In genomic region chr5:137491559-137491958, GRCm38 (mm10) we compare ENCODE assay signal across 13 mouse cellular contexts. TPM values are rescaled to one million over a fixed set of nuclear protein-coding genes. Genes with fewer than 3 reads are reported as not detected.
DNase-seq lines count a peak whose midpoint lies in the region; ATAC-seq and TF ChIP-seq lines count a peak whose summit lies in the region.
"Had no signal": no experiment of that assay in that cellular context is flagged by ENCODE, and none has a peak within 500 bp of the region (broad histone marks: within the 10 kb centered on the region; RNA-seq: fewer than 3 reads in every experiment).

No protein-coding gene starts in this region.

- H3K9me3 ChIP-seq in kidney, embryonic 15.5 days (replicated peaks), result no peaks in the 10 kb centered on the region
- no peaks in the 10 kb centered on the region for H3K9me3 ChIP-seq in neural tube, embryonic 15.5 days (replicated peaks)
- H3K9me3 ChIP-seq in forebrain, embryonic 11.5 days (ENCODE audit: control insufficient read depth, low read length), result no peaks in the 10 kb centered on the region

- no peak overlapping the region for H3K9ac ChIP-seq in kidney, embryonic 15.5 days
- H3K9ac ChIP-seq in neural tube, embryonic 15.5 days (replicated peaks), result no peak overlapping the region
- H3K9ac ChIP-seq in forebrain, embryonic 11.5 days (ENCODE audit: low read length), result no peak overlapping the region
- H3K9ac ChIP-seq: heart, embryonic 13.5 days; liver, postnatal 0 days had no signal

- 0 out of 2 replicates have a peak, but pooled peaks cover 3% of the 10 kb centered on the region for H3K4me1 ChIP-seq in kidney, embryonic 15.5 days
- H3K4me1 ChIP-seq in neural tube, embryonic 15.5 days, result peaks cover 6% of the 10 kb centered on the region
- no peaks in the 10 kb centered on the region for H3K4me1 ChIP-seq in forebrain, embryonic 11.5 days (replicated peaks; ENCODE audit: control insufficient read depth, insufficient read depth, low read length)
- H3K4me1 ChIP-seq: heart, embryonic 13.5 days had no signal

- H3K27me3 ChIP-seq in kidney, embryonic 15.5 days, result peaks cover 7% of the 10 kb centered on the region
- H3K27me3 ChIP-seq in neural tube, embryonic 15.5 days (replicated peaks), result no peaks in the 10 kb centered on the region
- H3K27me3 ChIP-seq in forebrain, embryonic 11.5 days (ENCODE audit: control insufficient read depth, insufficient read depth, low read length), result no peaks in the 10 kb centered on the region

- 46% methylated on average over 4 of the region's 4 CpGs for WGBS in kidney, embryonic 15.5 days
- WGBS in neural tube, embryonic 15.5 days, result 52% methylated on average over 4 of the region's 4 CpGs
- 67% methylated on average over 4 of the region's 4 CpGs for WGBS in forebrain, embryonic 11.5 days

- intact Hi-C loops in gastrocnemius, adult 2 months (cut with DNase I), result no loop called here
- intact Hi-C loops in heart, postnatal 10 days (cut with DNase I), result no loop called here

- TF ChIP-seq CTCF in gastrocnemius, adult 2 months (IDR thresholded peaks at IDR 0.05), result no peak

- H3K4me2 ChIP-seq in kidney, embryonic 15.5 days, result no peak overlapping the region
- no peak overlapping the region for H3K4me2 ChIP-seq in neural tube, embryonic 15.5 days
- no peak overlapping the region for H3K4me2 ChIP-seq in forebrain, embryonic 11.5 days (ENCODE audit: low read depth, low read length, severe bottlenecking)
- H3K4me2 ChIP-seq: heart, embryonic 13.5 days had no signal

- no peak overlapping the region for H3K27ac ChIP-seq in kidney, embryonic 15.5 days
- 0 out of 2 replicates have a peak overlapping the region, but pooled peaks have one; percentile 12 for H3K27ac ChIP-seq in gastrocnemius, adult 2 months
- no peak overlapping the region for H3K27ac ChIP-seq in neural tube, embryonic 15.5 days (replicated peaks)
- H3K27ac ChIP-seq in forebrain, embryonic 11.5 days (ENCODE audit: low read depth, low read length), result no peak overlapping the region
- H3K27ac ChIP-seq: heart, embryonic 13.5 days had no signal

- no peaks in the 10 kb centered on the region for H3K36me3 ChIP-seq in kidney, embryonic 15.5 days
- no peaks in the 10 kb centered on the region for H3K36me3 ChIP-seq in neural tube, embryonic 15.5 days
- no peaks in the 10 kb centered on the region for H3K36me3 ChIP-seq in forebrain, embryonic 11.5 days (ENCODE audit: control insufficient read depth, insufficient read depth, low read length)
- H3K36me3 ChIP-seq: heart, embryonic 13.5 days had no signal

- ATAC-seq in kidney, embryonic 15.5 days (replicated peaks; ENCODE audit: low FRiP score), result no peak
- ATAC-seq in neural tube, embryonic 15.5 days (ENCODE audit: low FRiP score), result no peak
- no peak for ATAC-seq in forebrain, embryonic 11.5 days (replicated peaks; ENCODE audit: low FRiP score)
- ATAC-seq: liver, postnatal 0 days had no signal

- DNase-seq in kidney, adult 9 months, result peak; percentile 46
- DNase-seq in gastrocnemius, adult 2 months, result peak; percentile 73
- DNase-seq in heart, postnatal 10 days, result peak; percentile 71 to 76
- peak; percentile 48 to 64 for DNase-seq in layer of hippocampus, postnatal 14 days (ENCODE audit: low spot score in 2 of 2)
- DNase-seq in forebrain, embryonic 11.5 days (ENCODE audit: low spot score), result no peak
- no peak for DNase-seq in embryo, embryonic 11 days
- DNase-seq: liver, postnatal 0 days; thymus, postnatal 4 days had no signal

- no peak overlapping the region for H3K4me3 ChIP-seq in kidney, embryonic 15.5 days (replicated peaks)
- H3K4me3 ChIP-seq in gastrocnemius, adult 2 months, result no peak overlapping the region
- no peak overlapping the region for H3K4me3 ChIP-seq in neural tube, embryonic 15.5 days (replicated peaks)
- H3K4me3 ChIP-seq in forebrain, embryonic 11.5 days (ENCODE audit: low read depth, low read length), result no peak overlapping the region
- H3K4me3 ChIP-seq: heart, embryonic 13.5 days had no signal

RNA-seq across cellular contexts. Expression of gene Pop7, which starts 10.8 kb away (rescaled TPM):
- polyA plus RNA-seq in kidney, embryonic 15.5 days (2015; fragmentation: Nextera tagmentation; extraction: Ambion mirVana), result 55.9 and 57.7 TPM in 2 replicates
- total RNA-seq in gastrocnemius, adult 2 months (2021), result 10 to 100 TPM; 11.3 to 11.4 TPM
- 10 to 100 TPM; 16.6 to 19.2 TPM for total RNA-seq in heart, postnatal 10 days (2021)
- 10 to 100 TPM; 32.9 to 37.1 TPM for total RNA-seq in layer of hippocampus, postnatal 14 days (2021)
- polyA plus RNA-seq in neural tube, embryonic 15.5 days (2015; fragmentation: Nextera tagmentation; extraction: Ambion mirVana), result 76.5 and 81.6 TPM in 2 replicates
- 55.9 and 62.4 TPM in 2 replicates for polyA plus RNA-seq in forebrain, embryonic 11.5 days (2014; fragmentation: Nextera tagmentation; extraction: Ambion mirVana)

RNA-seq across cellular contexts. Expression of gene Zan, which starts 14.7 kb away (rescaled TPM):
- polyA plus RNA-seq in kidney, embryonic 15.5 days (2015; fragmentation: Nextera tagmentation; extraction: Ambion mirVana), result 0.06 and 0.09 TPM in 2 replicates
- total RNA-seq in gastrocnemius, adult 2 months (2021), result under 1 TPM in 1 of 2 experiments, not detected in 1; 0.03 TPM
- under 1 TPM in 1 of 2 experiments, not detected in 1; 0.10 TPM for total RNA-seq in heart, postnatal 10 days (2021)
- under 1 TPM; 0.21 to 0.57 TPM for total RNA-seq in layer of hippocampus, postnatal 14 days (2021)
- polyA plus RNA-seq in neural tube, embryonic 15.5 days (2015; fragmentation: Nextera tagmentation; extraction: Ambion mirVana), result 0.14 and 0.22 TPM in 2 replicates
- polyA plus RNA-seq in forebrain, embryonic 11.5 days (2014; fragmentation: Nextera tagmentation; extraction: Ambion mirVana), result 0.11 and 0.15 TPM in 2 replicates

RNA-seq across cellular contexts. Expression of gene Gigyf1, which starts 26.8 kb away (rescaled TPM):
- polyA plus RNA-seq in kidney, embryonic 15.5 days (2015; fragmentation: Nextera tagmentation; extraction: Ambion mirVana), result 13.2 and 14.7 TPM in 2 replicates
- total RNA-seq in gastrocnemius, adult 2 months (2021), result 10 to 100 TPM; 20.9 to 24.7 TPM
- total RNA-seq in heart, postnatal 10 days (2021), result 10 to 100 TPM; 29.6 to 33.8 TPM
- total RNA-seq in layer of hippocampus, postnatal 14 days (2021), result 10 to 100 TPM; 40.5 to 48.8 TPM
- 15.7 and 16.7 TPM in 2 replicates for polyA plus RNA-seq in neural tube, embryonic 15.5 days (2015; fragmentation: Nextera tagmentation; extraction: Ambion mirVana)
- polyA plus RNA-seq in forebrain, embryonic 11.5 days (2014; fragmentation: Nextera tagmentation; extraction: Ambion mirVana), result 14.0 and 14.9 TPM in 2 replicates

RNA-seq across cellular contexts. Expression of gene Epo, which starts 41.5 kb away (rescaled TPM):
- 0.45 TPM in 1 of 2 replicates, not detected in the other for polyA plus RNA-seq in kidney, embryonic 15.5 days (2015; fragmentation: Nextera tagmentation; extraction: Ambion mirVana)
- not detected for total RNA-seq in gastrocnemius, adult 2 months (2021)
- not detected for total RNA-seq in heart, postnatal 10 days (2021)
- not detected for total RNA-seq in layer of hippocampus, postnatal 14 days (2021)
- not detected in 2 replicates for polyA plus RNA-seq in neural tube, embryonic 15.5 days (2015; fragmentation: Nextera tagmentation; extraction: Ambion mirVana)
- polyA plus RNA-seq in forebrain, embryonic 11.5 days (2014; fragmentation: Nextera tagmentation; extraction: Ambion mirVana), result 0.40 and 0.84 TPM in 2 replicates
- polyA plus RNA-seq: heart, embryonic 13.5 days; large intestine, adult 2 months; spleen, adult 2 months had no signal

RNA-seq across cellular contexts. Expression of gene Gnb2, which starts 41.8 kb away (rescaled TPM):
- 337 and 348 TPM in 2 replicates for polyA plus RNA-seq in kidney, embryonic 15.5 days (2015; fragmentation: Nextera tagmentation; extraction: Ambion mirVana)
- total RNA-seq in gastrocnemius, adult 2 months (2021), result 100 to 1,000 TPM; 118 to 148 TPM
- 100 to 1,000 TPM; 481 to 484 TPM for total RNA-seq in heart, postnatal 10 days (2021)
- 100 to 1,000 TPM; 704 to 770 TPM for total RNA-seq in layer of hippocampus, postnatal 14 days (2021)
- polyA plus RNA-seq in neural tube, embryonic 15.5 days (2015; fragmentation: Nextera tagmentation; extraction: Ambion mirVana), result 503 and 540 TPM in 2 replicates
- 410 and 508 TPM in 2 replicates for polyA plus RNA-seq in forebrain, embryonic 11.5 days (2014; fragmentation: Nextera tagmentation; extraction: Ambion mirVana)

Comparison
In these comparisons a context has a peak if more than half of its experiments do, and no peak if none do; other contexts are left out.
1. DNase-seq: peak in kidney, adult 9 months (single experiment), gastrocnemius, adult 2 months (single experiment), heart, postnatal 10 days (2 of 2) and layer of hippocampus, postnatal 14 days (2 of 2); none in forebrain, embryonic 11.5 days (single experiment) and embryo, embryonic 11 days (single experiment).